Comparison of ENCODE assay signal across 17 mouse cellular contexts in genomic region chr9:27304485-27305102, GRCm38 (mm10). TPM values are rescaled to one million over a fixed set of nuclear protein-coding genes. Genes with fewer than 3 reads are reported as not detected.
DNase-seq lines count a peak whose midpoint lies in the region; ATAC-seq and TF ChIP-seq lines count a peak whose summit lies in the region.
"Had no signal": no experiment of that assay in that cellular context is flagged by ENCODE, and none has a peak within 500 bp of the region (broad histone marks: within the 10 kb centered on the region; RNA-seq: fewer than 3 reads in every experiment).

No protein-coding gene starts in this region.

- no peaks in the 10 kb centered on the region for H3K36me3 ChIP-seq in heart, embryonic 15.5 days
- H3K36me3 ChIP-seq: kidney, embryonic 15.5 days; limb, embryonic 12.5 days; liver, embryonic 13.5 days; midbrain, embryonic 13.5 days had no signal

- H3K4me2 ChIP-seq in heart, embryonic 15.5 days: no peak overlapping the region
- H3K4me2 ChIP-seq: kidney, embryonic 15.5 days; limb, embryonic 12.5 days; liver, embryonic 13.5 days; midbrain, embryonic 13.5 days had no signal

- WGBS in heart, embryonic 15.5 days: 38% methylated on average over 5 of the region's 5 CpGs

- no peak overlapping the region for H3K9ac ChIP-seq in heart, embryonic 15.5 days
- H3K9ac ChIP-seq: kidney, embryonic 15.5 days; limb, embryonic 12.5 days; liver, embryonic 13.5 days had no signal

- H3K27me3 ChIP-seq in heart, embryonic 15.5 days: peaks cover 26% of the 10 kb centered on the region

- no peak for DNase-seq in frontal cortex, postnatal 10 days (ENCODE audit: low spot score in 2 of 2)
- no peak for DNase-seq in heart, postnatal 25 days (ENCODE audit: low spot score)
- peak; percentile 90 for DNase-seq in brain, adult 2 months (ENCODE audit: low read depth, low spot score)
- no peak for DNase-seq in thymus, postnatal 4 days
- DNase-seq in kidney, postnatal 14 days: no peak
- DNase-seq: adrenal gland, postnatal 25 days; gastrocnemius, postnatal 36 days; liver, embryonic 13.5 days; retina, postnatal 1 day had no signal

- H3K4me3 ChIP-seq in heart, embryonic 15.5 days: no peak overlapping the region
- H3K4me3 ChIP-seq in cortical plate, adult 2 months (ENCODE audit: insufficient read depth, low read length): peak overlapping the region; percentile 42
- H3K4me3 ChIP-seq: kidney, embryonic 15.5 days; limb, embryonic 12.5 days; liver, embryonic 13.5 days; midbrain, embryonic 13.5 days had no signal

- ATAC-seq in frontal cortex, adult (ENCODE audit: low TSS enrichment): peak; percentile 22; the same call in 1 of the 2 replicates
- no peak for ATAC-seq in heart, embryonic 15.5 days (replicated peaks; ENCODE audit: insufficient number of reproducible peaks, insufficient read depth, low FRiP score, low read depth)
- ATAC-seq: inflammation-experienced regulatory T-cells, adult 6 months; midbrain, embryonic 13.5 days had no signal

- 0 out of 2 replicates have a peak overlapping the region, but pooled peaks have one; percentile 4 for H3K27ac ChIP-seq in heart, embryonic 15.5 days
- no peak overlapping the region; the same call in 1 of the 2 replicates for H3K27ac ChIP-seq in cortical plate, adult 2 months (ENCODE audit: insufficient read depth, low read length)
- H3K27ac ChIP-seq: kidney, embryonic 15.5 days; limb, embryonic 12.5 days; liver, embryonic 13.5 days; midbrain, embryonic 13.5 days; stomach, postnatal 0 days had no signal

- no peaks in the 10 kb centered on the region for H3K9me3 ChIP-seq in heart, embryonic 15.5 days (replicated peaks)
- H3K9me3 ChIP-seq: kidney, embryonic 15.5 days; limb, embryonic 12.5 days; liver, embryonic 13.5 days; midbrain, embryonic 13.5 days had no signal

- intact Hi-C loops in heart, postnatal 25 days (cut with DNase I): no loop called here

- no peak for TF ChIP-seq POLR2A in cortical plate, adult 2 months (IDR thresholded peaks at IDR 0.05; ENCODE audit: extremely low read depth, insufficient read depth, low read length)

- H3K4me1 ChIP-seq in heart, embryonic 15.5 days (replicated peaks): peaks cover 31% of the 10 kb centered on the region
- peaks cover 16% of the 10 kb centered on the region for H3K4me1 ChIP-seq in cortical plate, adult 2 months (ENCODE audit: control insufficient read depth, insufficient read depth, low read length)

- TF ChIP-seq CTCF in cortical plate, adult 2 months (IDR thresholded peaks at IDR 0.05; ENCODE audit: extremely low read depth, insufficient read depth, low read length): no peak

RNA-seq across cellular contexts. Expression of gene Igsf9b, which starts 5.6 kb away (rescaled TPM):
- polyA plus RNA-seq in heart, embryonic 15.5 days (2015; fragmentation: Nextera tagmentation; extraction: Ambion mirVana): 4.0 and 5.1 TPM in 2 replicates
- total RNA-seq in heart, postnatal 25 days (2021): 1 to 10 TPM; 7.2 to 8.6 TPM
- 23.1 and 26.1 TPM in 2 replicates for polyA plus RNA-seq in cortical plate, adult 2 months (2012; rRNA removed)
